Mouse (Mus musculus): ENCODE data around the gene Zfp967. TPM values are rescaled to one million over a fixed set of nuclear protein-coding genes. Genes with fewer than 3 reads are reported as not detected.
"Not testable (repeated sequence)": the region's sequence is repeated elsewhere in the genome, so short reads cannot be mapped to it uniquely, and the experiment has no call there.

The Zfp967 gene
- polyA plus RNA-seq (2012; rRNA removed), result not detected in 2 replicates

GRCm38 (mm10) chr2:176520756-176521155, at the start of gene Zfp967:
TSS of gene Zfp967 (plus strand) at chr2:176521056.
- not testable (repeated sequence) for DNase-seq (ENCODE audit: low read depth)

- not testable (repeated sequence) for DNase-seq (ENCODE audit: low read depth)
These were observed 34.2 kb upstream of the Zfp967 start, which contains the start of gene Gm14434 for GRCm38 (mm10) chr2:176486683-176487082. TSS of gene Gm14434 (minus strand) at chr2:176486783.

Other genes starting within 250 kb of the Zfp967 start
- gene Gm11009, start 201.6 kb upstream of the Zfp967 start, polyA plus RNA-seq (2012; rRNA removed), result not detected in 2 replicates
- 1.1 and 1.4 TPM in 2 replicates for gene Gm14435, start 97.5 kb upstream of the Zfp967 start, polyA plus RNA-seq (2012; rRNA removed)
- gene Gm14434, start 34.3 kb upstream of the Zfp967 start, polyA plus RNA-seq (2012; rRNA removed), result 7.1 and 12.7 TPM in 2 replicates
- gene Gm14308, start 115.3 kb downstream of the Zfp967 start, polyA plus RNA-seq (2012; rRNA removed), result 4.8 and 6.4 TPM in 2 replicates
- 4.5 and 4.8 TPM in 2 replicates for gene Zfp973, start 149.5 kb downstream of the Zfp967 start, polyA plus RNA-seq (2012; rRNA removed)
- gene Gm14305, start 187.3 kb downstream of the Zfp967 start, polyA plus RNA-seq (2012; rRNA removed), result 5.0 and 7.2 TPM in 2 replicates